In genomic region chr12:59169935-59170334, GRCm38 (mm10) we compare ENCODE assay signal across 20 mouse cellular contexts. TPM values are rescaled to one million over a fixed set of nuclear protein-coding genes. Genes with fewer than 3 reads are reported as not detected.
DNase-seq lines count a peak whose midpoint lies in the region.
"Had no signal": no experiment of that assay in that cellular context is flagged by ENCODE, and none has a peak within 500 bp of the region (broad histone marks: within the 10 kb centered on the region; RNA-seq: fewer than 3 reads in every experiment).

No protein-coding gene starts in this region.

- WGBS in embryonic facial prominence, embryonic 10.5 days, result 88% methylated on average over 4 of the region's 4 CpGs

- DNase-seq in thymus, postnatal 0 days (ENCODE audit: low spot score), result peak; percentile 22
- DNase-seq in thymus, adult 18-20 months, result no peak
- DNase-seq in T-cell, adult 2 months (ENCODE audit: low spot score), result peak; percentile 53
- peak; percentile 73 for DNase-seq in naive thymus-derived CD4-positive, alpha-beta T cell, adult 2 months (ENCODE audit: low read depth)
- DNase-seq in embryonic facial prominence, embryonic 10.5 days (ENCODE audit: low spot score), result no peak
- no peak for DNase-seq in natural killer cell, adult 2 months (ENCODE audit: low spot score in 2 of 2)
- DNase-seq: adrenal gland, adult 8-10 months; adrenal gland, postnatal 36 days; cerebellum, adult 2 months; cerebellum, postnatal 10 days; gastrocnemius, postnatal 36 days; heart, adult 18-20 months; heart, postnatal 14 days had no signal

- H3K9me3 ChIP-seq in embryonic facial prominence, embryonic 10.5 days, result no peaks in the 10 kb centered on the region
- H3K9me3 ChIP-seq: embryonic facial prominence, embryonic 15.5 days; forebrain, embryonic 10.5 days; heart, embryonic 15.5 days had no signal

- no peaks in the 10 kb centered on the region for H3K27me3 ChIP-seq in embryonic facial prominence, embryonic 10.5 days (replicated peaks; ENCODE audit: low read depth, poor library complexity, severe bottlenecking)
- H3K27me3 ChIP-seq: CH12.LX; embryonic facial prominence, embryonic 15.5 days; heart, embryonic 15.5 days; Patski had no signal

- no peak overlapping the region for H3K4me3 ChIP-seq in embryonic facial prominence, embryonic 10.5 days
- H3K4me3 ChIP-seq: embryonic facial prominence, embryonic 15.5 days; erythroblast, embryonic 14.5 days; forebrain, embryonic 10.5 days; heart, embryonic 15.5 days had no signal

- H3K4me1 ChIP-seq in embryonic facial prominence, embryonic 10.5 days, result no peaks in the 10 kb centered on the region
- H3K4me1 ChIP-seq: embryonic facial prominence, embryonic 15.5 days; forebrain, embryonic 10.5 days; heart, embryonic 15.5 days had no signal

- no peak overlapping the region for H3K27ac ChIP-seq in embryonic facial prominence, embryonic 10.5 days (replicated peaks)
- H3K27ac ChIP-seq: embryonic facial prominence, embryonic 15.5 days; forebrain, embryonic 10.5 days; heart, embryonic 15.5 days; hindbrain, embryonic 14.5 days had no signal

- peaks cover 82% of the 10 kb centered on the region for H3K36me3 ChIP-seq in embryonic facial prominence, embryonic 10.5 days (replicated peaks)

RNA-seq across cellular contexts. Expression of gene Fbxo33, which starts 49.6 kb away (rescaled TPM):
- 15.7 and 16.3 TPM in 2 replicates for polyA plus RNA-seq in thymus, postnatal 0 days (2015; fragmentation: Nextera tagmentation; extraction: Ambion mirVana)
- polyA plus RNA-seq in embryonic facial prominence, embryonic 10.5 days (2016; fragmentation: Nextera tagmentation; extraction: Ambion mirVana), result 7.6 and 8.5 TPM in 2 replicates

Comparison
In these comparisons a context has a peak if more than half of its experiments do, and no peak if none do; other contexts are left out.
1. DNase-seq: peak in thymus, postnatal 0 days (single experiment), T-cell, adult 2 months (single experiment) and naive thymus-derived CD4-positive, alpha-beta T cell, adult 2 months (single experiment); none in thymus, adult 18-20 months (0 of 2), embryonic facial prominence, embryonic 10.5 days (single experiment) and natural killer cell, adult 2 months (0 of 2).